ENCODE assay signal across 17 mouse cellular contexts in the genomic region with DNA sequence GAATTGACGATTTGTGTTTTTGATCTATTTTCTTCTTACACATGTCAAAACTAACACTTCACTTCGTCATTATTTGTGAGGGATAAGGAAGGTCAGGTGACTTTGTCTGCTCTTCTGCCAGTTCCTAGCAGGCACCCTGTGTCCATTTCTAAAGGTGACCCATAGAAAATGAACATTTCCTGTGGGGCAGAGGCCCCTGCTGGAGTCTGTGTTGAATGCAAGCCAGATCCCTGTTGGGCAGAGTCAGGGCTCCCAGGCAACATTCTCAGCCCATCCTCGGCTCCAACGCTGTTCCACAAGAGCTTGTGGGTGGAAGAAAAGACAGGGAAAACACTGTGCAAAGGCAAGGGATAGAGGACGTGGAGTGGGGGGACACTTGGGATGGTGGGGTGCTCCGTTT.
DNase-seq lines count a peak whose midpoint lies in the region; ATAC-seq and TF ChIP-seq lines count a peak whose summit lies in the region.
"Had no signal": no experiment of that assay in that cellular context is flagged by ENCODE, and none has a peak within 500 bp of the region (broad histone marks: within the 10 kb centered on the region; RNA-seq: fewer than 3 reads in every experiment).

No protein-coding gene starts in this region.

- H3K4me3 ChIP-seq in forebrain, postnatal 0 days (ENCODE audit: low read depth, low read length): no peak overlapping the region
- no peak overlapping the region for H3K4me3 ChIP-seq in forebrain, embryonic 13.5 days
- no peak overlapping the region for H3K4me3 ChIP-seq in midbrain, postnatal 0 days (ENCODE audit: low read depth, low read length)
- H3K4me3 ChIP-seq in midbrain, embryonic 13.5 days (replicated peaks): no peak overlapping the region
- no peak overlapping the region for H3K4me3 ChIP-seq in stomach, postnatal 0 days (ENCODE audit: low read depth, low read length)
- H3K4me3 ChIP-seq: embryonic facial prominence, embryonic 13.5 days; liver, embryonic 13.5 days; midbrain, embryonic 12.5 days had no signal

- ATAC-seq in forebrain, postnatal 0 days: no peak
- no peak for ATAC-seq in forebrain, embryonic 13.5 days
- ATAC-seq in midbrain, postnatal 0 days (ENCODE audit: low FRiP score): no peak
- ATAC-seq in midbrain, embryonic 13.5 days: no peak
- no peak for ATAC-seq in stomach, postnatal 0 days (ENCODE audit: low FRiP score, low TSS enrichment)

- H3K27ac ChIP-seq in forebrain, postnatal 0 days (ENCODE audit: low read depth, low read length): no peak overlapping the region
- no peak overlapping the region for H3K27ac ChIP-seq in forebrain, embryonic 13.5 days
- no peak overlapping the region for H3K27ac ChIP-seq in midbrain, postnatal 0 days (ENCODE audit: low read depth, low read length)
- no peak overlapping the region for H3K27ac ChIP-seq in midbrain, embryonic 13.5 days
- H3K27ac ChIP-seq in stomach, postnatal 0 days (replicated peaks): no peak overlapping the region
- H3K27ac ChIP-seq: embryonic facial prominence, embryonic 13.5 days; liver, embryonic 13.5 days; midbrain, embryonic 12.5 days had no signal

- H3K9ac ChIP-seq in forebrain, postnatal 0 days: no peak overlapping the region
- no peak overlapping the region for H3K9ac ChIP-seq in forebrain, embryonic 13.5 days
- no peak overlapping the region for H3K9ac ChIP-seq in midbrain, postnatal 0 days (replicated peaks; ENCODE audit: low read length, poor library complexity, severe bottlenecking)
- H3K9ac ChIP-seq in midbrain, embryonic 13.5 days (replicated peaks): no peak overlapping the region
- H3K9ac ChIP-seq in stomach, postnatal 0 days (ENCODE audit: low read length): no peak overlapping the region
- H3K9ac ChIP-seq: embryonic facial prominence, embryonic 13.5 days; liver, embryonic 13.5 days; midbrain, embryonic 12.5 days had no signal

- 49% methylated on average over 6 of the region's 6 CpGs for WGBS in forebrain, postnatal 0 days
- 59% methylated on average over 6 of the region's 6 CpGs for WGBS in forebrain, embryonic 13.5 days
- 51% methylated on average over 6 of the region's 6 CpGs for WGBS in midbrain, postnatal 0 days
- WGBS in midbrain, embryonic 13.5 days: 57% methylated on average over 6 of the region's 6 CpGs
- 40% methylated on average over 6 of the region's 6 CpGs for WGBS in stomach, postnatal 0 days

- no peaks in the 10 kb centered on the region for H3K9me3 ChIP-seq in forebrain, postnatal 0 days (ENCODE audit: low read length)
- no peaks in the 10 kb centered on the region for H3K9me3 ChIP-seq in forebrain, embryonic 13.5 days (replicated peaks)
- H3K9me3 ChIP-seq in midbrain, postnatal 0 days (ENCODE audit: low read length): no peaks in the 10 kb centered on the region
- H3K9me3 ChIP-seq in midbrain, embryonic 13.5 days: no peaks in the 10 kb centered on the region
- H3K9me3 ChIP-seq in stomach, postnatal 0 days (ENCODE audit: control insufficient read depth, low read length): no peaks in the 10 kb centered on the region
- H3K9me3 ChIP-seq: embryonic facial prominence, embryonic 13.5 days; liver, embryonic 13.5 days; midbrain, embryonic 12.5 days had no signal

- H3K27me3 ChIP-seq in forebrain, postnatal 0 days (ENCODE audit: insufficient read depth, low read length): no peaks in the 10 kb centered on the region
- no peaks in the 10 kb centered on the region for H3K27me3 ChIP-seq in forebrain, embryonic 13.5 days
- H3K27me3 ChIP-seq in midbrain, postnatal 0 days (ENCODE audit: insufficient read depth, low read length): no peaks in the 10 kb centered on the region
- no peaks in the 10 kb centered on the region; the same call in 1 of the 2 replicates for H3K27me3 ChIP-seq in midbrain, embryonic 13.5 days
- no peaks in the 10 kb centered on the region for H3K27me3 ChIP-seq in stomach, postnatal 0 days (ENCODE audit: control insufficient read depth, insufficient read depth, low read length)
- H3K27me3 ChIP-seq: embryonic facial prominence, embryonic 13.5 days; liver, embryonic 13.5 days; midbrain, embryonic 12.5 days had no signal

- no peak for TF ChIP-seq EP300 in stomach, postnatal 0 days (optimal IDR thresholded peaks at IDR 0.05)

- H3K36me3 ChIP-seq in forebrain, postnatal 0 days (ENCODE audit: insufficient read depth): no peaks in the 10 kb centered on the region
- no peaks in the 10 kb centered on the region for H3K36me3 ChIP-seq in forebrain, embryonic 13.5 days (ENCODE audit: poor library complexity, severe bottlenecking)
- no peaks in the 10 kb centered on the region for H3K36me3 ChIP-seq in midbrain, postnatal 0 days (ENCODE audit: insufficient read depth, low read length)
- no peaks in the 10 kb centered on the region for H3K36me3 ChIP-seq in midbrain, embryonic 13.5 days
- H3K36me3 ChIP-seq in stomach, postnatal 0 days (ENCODE audit: control insufficient read depth, insufficient read depth, low read length): no peaks in the 10 kb centered on the region
- H3K36me3 ChIP-seq: embryonic facial prominence, embryonic 13.5 days; liver, embryonic 13.5 days; midbrain, embryonic 12.5 days had no signal

- peak; percentile 17 for DNase-seq in forebrain, postnatal 0 days
- peak; percentile 41 to 54 for DNase-seq in kidney, postnatal 4 days
- DNase-seq in kidney, postnatal 25 days: no peak
- peak; percentile 48 for DNase-seq in midbrain, postnatal 0 days (ENCODE audit: low spot score)
- DNase-seq in stomach, postnatal 0 days (ENCODE audit: low spot score): no peak
- no peak for DNase-seq in adrenal gland, postnatal 4 days (ENCODE audit: low spot score in 2 of 2)
- DNase-seq: adrenal gland, adult 8-10 months; gastrocnemius, postnatal 36 days; heart, postnatal 14 days; kidney, adult 9 months; liver, embryonic 13.5 days; right cerebral cortex, postnatal 25 days; thymus, postnatal 36 days had no signal

- H3K4me2 ChIP-seq in forebrain, postnatal 0 days (ENCODE audit: low read depth): no peak overlapping the region
- no peak overlapping the region for H3K4me2 ChIP-seq in forebrain, embryonic 13.5 days
- H3K4me2 ChIP-seq in midbrain, postnatal 0 days (ENCODE audit: low read depth, low read length, poor library complexity, severe bottlenecking): no peak overlapping the region
- no peak overlapping the region for H3K4me2 ChIP-seq in midbrain, embryonic 13.5 days (replicated peaks)
- H3K4me2 ChIP-seq in stomach, postnatal 0 days (replicated peaks; ENCODE audit: low read depth): no peak overlapping the region
- H3K4me2 ChIP-seq: embryonic facial prominence, embryonic 13.5 days; liver, embryonic 13.5 days; midbrain, embryonic 12.5 days had no signal

- peak; percentile 41 for TF ChIP-seq CTCF in forebrain, postnatal 0 days (IDR thresholded peaks at IDR 0.05; ENCODE audit: low read depth)
- peak; percentile 63 for TF ChIP-seq CTCF in midbrain, postnatal 0 days (IDR thresholded peaks at IDR 0.05)
- TF ChIP-seq CTCF in stomach, postnatal 0 days (IDR thresholded peaks at IDR 0.05; ENCODE audit: low read depth): peak; percentile 64

- H3K4me1 ChIP-seq in forebrain, postnatal 0 days (ENCODE audit: insufficient read depth): no peaks in the 10 kb centered on the region
- peaks cover 6% of the 10 kb centered on the region; the same call in 1 of the 2 replicates for H3K4me1 ChIP-seq in forebrain, embryonic 13.5 days
- no peaks in the 10 kb centered on the region for H3K4me1 ChIP-seq in midbrain, postnatal 0 days (ENCODE audit: insufficient read depth, low read length)
- peaks cover 8% of the 10 kb centered on the region; the same call in 1 of the 2 replicates for H3K4me1 ChIP-seq in midbrain, embryonic 13.5 days (replicated peaks)
- peaks cover 2% of the 10 kb centered on the region for H3K4me1 ChIP-seq in stomach, postnatal 0 days (replicated peaks; ENCODE audit: control insufficient read depth, insufficient read depth)
- H3K4me1 ChIP-seq: liver, embryonic 13.5 days had no signal

Comparison
In these comparisons a context has a peak if more than half of its experiments do, and no peak if none do; other contexts are left out.
1. DNase-seq: peak in forebrain, postnatal 0 days (single experiment), kidney, postnatal 4 days (2 of 2) and midbrain, postnatal 0 days (single experiment); none in kidney, postnatal 25 days (0 of 2), stomach, postnatal 0 days (single experiment) and adrenal gland, postnatal 4 days (0 of 2).
2. Peak in every context shown above with its lines, with median percentiles within 50 percentile points of each other: CTCF ChIP-seq.